Mouse (Mus musculus): ENCODE data around the gene Cdk17.

Gene Cdk17

GRCm38 (mm10) chr10:93160807-93161510 is at the start of gene Cdk17:
Cdk17 (plus strand) TSS chr10:93160875.
- peak; percentile 63 to 64 for DNase-seq

GRCm38 (mm10) chr10:93111412-93111811 is 49.3 kb upstream of the Cdk17 start:
- no peak for DNase-seq

GRCm38 (mm10) chr10:93112021-93112420 is 48.7 kb upstream of the Cdk17 start:
- no peak for DNase-seq

- no peak for DNase-seq
Measured at GRCm38 (mm10) chr10:93113968-93114367, 46.7 kb upstream of the Cdk17 start.

- no peak for DNase-seq
Measured at GRCm38 (mm10) chr10:93114782-93115181, 45.9 kb upstream of the Cdk17 start.

- DNase-seq: no peak
Measured at GRCm38 (mm10) chr10:93115743-93116142, 44.9 kb upstream of the Cdk17 start.

GRCm38 (mm10) chr10:93116636-93117035 is 44.0 kb upstream of the Cdk17 start:
- no peak for DNase-seq

- DNase-seq: no peak
Measured at GRCm38 (mm10) chr10:93119809-93120208, 40.9 kb upstream of the Cdk17 start.

GRCm38 (mm10) chr10:93121262-93121860 is 39.3 kb upstream of the Cdk17 start:
- no peak for DNase-seq

GRCm38 (mm10) chr10:93122399-93123184 is 38.1 kb upstream of the Cdk17 start:
- DNase-seq: no peak

GRCm38 (mm10) chr10:93123310-93123709 is 37.4 kb upstream of the Cdk17 start:
- DNase-seq: no peak

- DNase-seq: peak; percentile 82 to 86
Measured at GRCm38 (mm10) chr10:93123957-93124613, 36.6 kb upstream of the Cdk17 start.

- no peak for DNase-seq
Measured at GRCm38 (mm10) chr10:93126025-93126424, 34.6 kb upstream of the Cdk17 start.

GRCm38 (mm10) chr10:93128566-93128965 is 32.1 kb upstream of the Cdk17 start:
- DNase-seq: no peak

GRCm38 (mm10) chr10:93129345-93129744 is 31.3 kb upstream of the Cdk17 start:
- DNase-seq: no peak

GRCm38 (mm10) chr10:93129904-93130455 is 30.7 kb upstream of the Cdk17 start:
- no peak for DNase-seq

GRCm38 (mm10) chr10:93130456-93130940 is 30.2 kb upstream of the Cdk17 start:
- no peak for DNase-seq

GRCm38 (mm10) chr10:93131865-93132566 is 28.7 kb upstream of the Cdk17 start:
- no peak for DNase-seq

GRCm38 (mm10) chr10:93138730-93139129 is 21.9 kb upstream of the Cdk17 start:
- DNase-seq: no peak

GRCm38 (mm10) chr10:93140778-93141177 is 19.9 kb upstream of the Cdk17 start:
- DNase-seq: no peak

- DNase-seq: no peak
Measured at GRCm38 (mm10) chr10:93142600-93143284, 17.9 kb upstream of the Cdk17 start.
